Mouse (Mus musculus) erythroblast, embryonic 14.5 days (primary cell): ENCODE results near the gene Vsig10. TPM values are rescaled to one million over a fixed set of nuclear protein-coding genes. Genes with fewer than 3 reads are reported as not detected.
"Not testable (repeated sequence)": the region's sequence is repeated elsewhere in the genome, so short reads cannot be mapped to it uniquely, and the experiment has no call there.

Experiments used
- H3K27me3 ChIP-seq: 2 replicates; pipeline ENCODE4 v1.6.1; 2012; ENCODE audit warnings: inconsistent platforms; ENCODE audit not compliant: control insufficient read depth
- H3K36me3 ChIP-seq: 2 replicates; pipeline ENCODE4 v1.6.1; 2012; ENCODE audit warnings: mild to moderate bottlenecking, inconsistent platforms; ENCODE audit not compliant: control insufficient read depth
- H3K4me1 ChIP-seq: 2 replicates; pipeline ENCODE4 v1.6.1; 2012; ENCODE audit warnings: inconsistent platforms; ENCODE audit not compliant: control insufficient read depth
- H3K4me3 ChIP-seq: replicated peaks from 2 replicates; pipeline ENCODE3; 2012; ENCODE audit warnings: moderate library complexity, mild to moderate bottlenecking, inconsistent platforms
- H3K9me3 ChIP-seq: 2 replicates; pipeline ENCODE4 v1.6.1; 2012; ENCODE audit warnings: low read length, inconsistent platforms, mixed read lengths; ENCODE audit not compliant: control insufficient read depth
- GATA1 ChIP-seq: IDR thresholded peaks from 2 replicates; pipeline ENCODE4 v1.6.1; 2012; ENCODE audit warnings: low read length, inconsistent platforms, mixed read lengths
- TAL1 ChIP-seq: IDR thresholded peaks from 3 replicates; pipeline ENCODE4 v1.6.1; 2012; ENCODE audit warnings: low read length, inconsistent platforms, mixed read lengths
- polyA plus RNA-seq: library from polyadenylated mRNA; stranded (reverse); fragments of >175 nt; gene quantifications from 2 replicates; pipeline ENCODE4 v1.2.3, GENCODE M21; 2012

Gene Vsig10
- polyA plus RNA-seq, 1 experiment, result not detected

GRCm38 (mm10) chr5:117364821-117365220, 45.9 kb downstream of the Vsig10 start:
- Histone ChIP-seq H3K27me3 (no peaks in the 10 kb centered on the region), H3K4me1 (peaks cover 13% of the 10 kb centered on the region), H3K4me3 (no peak overlapping the region), H3K36me3 (peaks cover 32% of the 10 kb centered on the region), H3K9me3 (no peaks in the 10 kb centered on the region)
- no peak for TF ChIP-seq TAL1
- no peak for TF ChIP-seq GATA1

- no peak overlapping the region for H3K4me3 ChIP-seq
- peaks cover 42% of the 10 kb centered on the region for H3K36me3 ChIP-seq
- no peaks in the 10 kb centered on the region for H3K9me3 ChIP-seq
- no peaks in the 10 kb centered on the region for H3K27me3 ChIP-seq
- TF ChIP-seq GATA1 (no peak), TAL1 (no peak)
- peaks cover 2% of the 10 kb centered on the region for H3K4me1 ChIP-seq
Measured at GRCm38 (mm10) chr5:117365904-117366561, 47.1 kb downstream of the Vsig10 start.

GRCm38 (mm10) chr5:117367206-117367605, 48.3 kb downstream of the Vsig10 start:
- TF ChIP-seq GATA1 (no peak), TAL1 (no peak)
- Histone ChIP-seq H3K27me3 (no peaks in the 10 kb centered on the region), H3K4me3 (no peak overlapping the region), H3K36me3 (peaks cover 54% of the 10 kb centered on the region), H3K4me1 (no peaks in the 10 kb centered on the region), H3K9me3 (no peaks in the 10 kb centered on the region)

GRCm38 (mm10) chr5:117370592-117370991, 51.7 kb downstream of the Vsig10 start:
- H3K27me3 ChIP-seq, result no peaks in the 10 kb centered on the region
- no peaks in the 10 kb centered on the region; the same call in 1 of the 2 replicates for H3K4me1 ChIP-seq
- TF ChIP-seq TAL1 (no peak), GATA1 (no peak)
- no peaks in the 10 kb centered on the region for H3K9me3 ChIP-seq
- H3K36me3 ChIP-seq, result peaks cover 60% of the 10 kb centered on the region
- no peak overlapping the region for H3K4me3 ChIP-seq

GRCm38 (mm10) chr5:117373418-117373817, 54.5 kb downstream of the Vsig10 start:
- TF ChIP-seq GATA1, result no peak
- no peak for TF ChIP-seq TAL1
- Histone ChIP-seq H3K9me3 (no peaks in the 10 kb centered on the region), H3K36me3 (peaks cover 79% of the 10 kb centered on the region), H3K27me3 (no peaks in the 10 kb centered on the region), H3K4me1 (no peaks in the 10 kb centered on the region; the same call in 1 of the 2 replicates), H3K4me3 (no peak overlapping the region)

DNA sequence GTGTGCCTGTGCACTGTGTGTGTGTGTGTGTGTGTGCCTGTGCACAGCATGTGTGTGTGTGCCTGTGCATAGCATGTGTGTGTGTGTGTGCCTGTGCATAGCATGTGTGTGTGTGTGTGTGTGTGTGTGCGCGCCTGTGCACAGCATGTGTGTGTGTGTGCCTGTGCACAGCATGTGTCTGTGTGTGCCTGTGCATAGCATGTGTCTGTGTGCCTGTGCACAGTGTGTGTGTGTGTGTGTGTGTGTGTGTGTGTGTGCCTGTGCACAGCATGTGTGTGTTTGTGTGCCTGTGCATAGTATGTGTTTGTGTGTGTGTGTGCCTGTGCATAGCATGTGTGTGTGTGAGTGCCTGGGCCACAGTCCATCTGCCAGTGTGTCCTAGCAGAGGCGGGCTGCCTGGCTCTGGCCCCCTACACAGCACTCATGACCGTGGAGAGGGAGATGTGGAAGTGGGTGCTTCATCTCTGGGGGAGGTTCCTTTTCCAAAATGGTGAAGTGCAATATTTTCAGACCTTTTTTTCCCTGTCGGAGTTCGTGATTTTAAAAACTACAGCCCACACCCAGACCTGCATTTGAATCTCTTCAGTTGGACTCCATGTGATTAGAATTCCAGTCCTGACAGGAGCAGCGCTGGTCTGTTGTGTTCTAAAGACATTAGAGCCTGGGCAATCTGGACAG, 55.6 kb downstream of the Vsig10 start:
- H3K36me3 ChIP-seq, result peaks cover 81% of the 10 kb centered on the region
- no peaks in the 10 kb centered on the region for H3K9me3 ChIP-seq
- no peaks in the 10 kb centered on the region; the same call in 1 of the 2 replicates for H3K4me1 ChIP-seq
- H3K27me3 ChIP-seq, result no peaks in the 10 kb centered on the region
- no peak for TF ChIP-seq TAL1
- TF ChIP-seq GATA1, result no peak
- no peak overlapping the region for H3K4me3 ChIP-seq

DNA sequence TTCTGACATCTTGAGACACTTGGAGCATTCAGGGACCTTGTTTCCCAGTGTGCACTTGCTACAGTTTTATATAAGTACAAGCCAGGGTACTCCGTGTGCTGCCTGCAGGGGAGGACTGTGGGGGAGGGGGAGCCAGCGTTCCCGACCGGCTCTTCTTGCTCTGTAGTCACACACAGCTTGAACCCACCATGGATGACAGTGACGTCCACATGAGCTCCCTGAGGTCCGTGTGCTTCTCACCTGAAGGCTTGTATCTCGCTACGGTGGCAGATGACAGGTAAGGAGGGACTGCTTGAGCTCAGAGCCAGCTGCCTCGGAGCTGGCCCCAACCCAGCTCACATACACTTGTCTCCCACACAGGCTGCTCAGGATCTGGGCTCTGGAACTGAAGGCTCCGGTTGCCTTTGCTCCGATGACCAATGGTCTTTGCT, 57.5 kb downstream of the Vsig10 start:
- Histone ChIP-seq H3K4me1 (no peaks in the 10 kb centered on the region; the same call in 1 of the 2 replicates), H3K9me3 (no peaks in the 10 kb centered on the region), H3K36me3 (peaks cover 83% of the 10 kb centered on the region), H3K27me3 (no peaks in the 10 kb centered on the region), H3K4me3 (no peak overlapping the region)
- no peak for TF ChIP-seq GATA1
- no peak for TF ChIP-seq TAL1

- not testable (repeated sequence) for H3K27me3 ChIP-seq, H3K4me1 ChIP-seq, H3K9me3 ChIP-seq, H3K4me3 ChIP-seq
- H3K36me3 ChIP-seq, result peaks cover 84% of the 10 kb centered on the region
Measured at GRCm38 (mm10) chr5:117377731-117378130, 58.8 kb downstream of the Vsig10 start.

DNA sequence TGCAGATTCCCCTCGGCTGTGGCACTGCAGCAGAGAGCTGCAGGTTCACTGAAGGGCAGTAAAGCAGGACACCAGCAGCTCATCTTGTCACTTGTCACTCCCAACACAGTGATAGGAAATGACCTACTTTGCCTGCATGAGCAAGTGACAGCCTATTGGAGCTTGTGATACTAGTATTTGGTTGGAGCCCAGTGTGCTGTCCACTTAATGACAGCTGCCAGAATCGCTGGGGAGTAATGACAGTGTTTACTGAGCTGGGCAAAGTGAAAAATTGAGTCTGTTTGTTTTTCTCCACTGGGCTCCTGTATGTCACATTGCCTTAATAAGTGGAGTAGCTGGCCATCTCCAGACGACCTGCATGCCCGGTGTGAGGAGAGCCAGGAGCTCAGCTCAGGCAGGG, 61.3 kb downstream of the Vsig10 start:
- no peaks in the 10 kb centered on the region for H3K27me3 ChIP-seq
- no peak for TF ChIP-seq TAL1
- no peak for TF ChIP-seq GATA1
- no peak overlapping the region for H3K4me3 ChIP-seq
- no peaks in the 10 kb centered on the region for H3K9me3 ChIP-seq
- no peaks in the 10 kb centered on the region for H3K4me1 ChIP-seq
- peaks cover 93% of the 10 kb centered on the region for H3K36me3 ChIP-seq

GRCm38 (mm10) chr5:117381785-117382184, 62.9 kb downstream of the Vsig10 start:
- no peaks in the 10 kb centered on the region for H3K27me3 ChIP-seq
- no peak overlapping the region for H3K4me3 ChIP-seq
- H3K36me3 ChIP-seq, result peaks cover 97% of the 10 kb centered on the region
- TF ChIP-seq TAL1 (no peak), GATA1 (no peak)
- H3K4me1 ChIP-seq, result peaks cover under 1% of the 10 kb centered on the region; the same call in 1 of the 2 replicates
- no peaks in the 10 kb centered on the region for H3K9me3 ChIP-seq
